Mouse (Mus musculus) adipocyte (in vitro differentiated cells): ENCODE measurements around the gene Stx17.

Experiments
- DNase-seq: peaks from one replicate; pipeline ENCODE4 v3.0.0-alpha.2; 2016; ENCODE audit warnings: low spot score

Stx17 gene

DNA sequence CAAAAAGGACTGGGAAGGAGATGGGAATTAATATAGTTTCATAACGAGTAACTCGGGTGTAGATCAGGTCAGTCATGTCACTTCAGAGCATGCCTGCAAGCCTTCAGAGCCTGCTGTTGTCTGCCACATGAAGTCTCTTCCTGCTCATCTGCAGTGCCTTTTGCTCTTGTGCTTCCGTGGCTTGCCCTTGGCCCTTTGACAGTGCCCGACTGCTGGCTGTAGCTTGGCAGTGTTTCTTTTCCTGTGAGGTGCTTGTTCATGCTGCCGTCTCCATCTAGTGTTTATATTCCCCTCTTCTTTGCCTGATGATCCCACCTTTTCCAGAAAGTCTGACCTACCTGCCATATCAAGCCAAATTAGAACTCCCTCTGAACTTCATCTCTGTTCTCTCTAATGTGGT is 39.1 kb downstream of the Stx17 start:
- no peak for DNase-seq

GRCm38 (mm10) chr4:48175666-48176065 is 51.0 kb downstream of the Stx17 start:
- no peak for DNase-seq

GRCm38 (mm10) chr4:48180922-48181321 is 56.2 kb downstream of the Stx17 start:
- DNase-seq: no peak

- no peak for DNase-seq
Measured at GRCm38 (mm10) chr4:48181366-48181765, 56.7 kb downstream of the Stx17 start.

GRCm38 (mm10) chr4:48182115-48182806 is 57.5 kb downstream of the Stx17 start:
- no peak for DNase-seq

DNA sequence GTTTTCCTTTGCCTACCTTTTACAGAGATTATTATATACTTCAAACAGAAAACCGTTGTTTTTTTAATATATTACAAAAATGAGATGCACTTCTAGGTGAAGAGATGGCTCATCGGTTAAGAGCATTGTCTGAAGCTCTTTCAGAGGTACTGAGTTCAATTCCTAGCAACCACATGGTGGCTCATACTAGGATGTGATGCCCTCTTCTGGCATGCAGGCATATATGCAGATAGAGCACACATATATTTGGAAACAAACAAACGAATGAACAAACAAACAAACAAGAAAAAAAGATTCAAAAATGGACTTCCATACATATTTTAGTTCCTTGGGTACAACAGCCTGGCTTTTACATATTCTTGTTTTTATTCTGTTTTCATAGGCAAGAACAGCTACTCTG is 73.2 kb downstream of the Stx17 start:
- DNase-seq: no peak

DNA sequence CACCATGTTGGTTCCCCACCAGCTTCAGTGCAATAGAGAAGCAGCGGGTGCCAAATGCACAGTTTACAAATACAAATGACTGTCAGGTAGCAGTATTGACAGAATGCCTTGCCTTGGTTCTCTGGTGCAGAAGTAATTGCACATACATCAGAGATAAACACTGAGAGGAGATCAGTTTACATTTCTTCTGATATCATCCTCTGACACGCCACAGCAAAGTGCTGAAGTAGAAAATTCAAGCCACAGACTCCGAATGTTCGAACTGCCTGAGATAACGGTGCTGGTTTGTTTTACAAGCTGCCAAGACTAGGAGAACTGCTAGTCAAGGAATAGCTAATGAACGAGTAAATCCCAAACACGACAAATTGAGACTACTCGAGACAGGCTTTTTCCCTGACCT is 73.7 kb downstream of the Stx17 start:
- DNase-seq: no peak

- DNase-seq: no peak
Measured at GRCm38 (mm10) chr4:48203564-48203963, 78.8 kb downstream of the Stx17 start.

- DNase-seq: peak; percentile 76
Measured at GRCm38 (mm10) chr4:48225173-48225572, 100.5 kb downstream of the Stx17 start.

- peak; percentile 15 for DNase-seq
Measured at GRCm38 (mm10) chr4:48225604-48226003, 100.9 kb downstream of the Stx17 start.

- DNase-seq: no peak
Measured at GRCm38 (mm10) chr4:48226800-48227199, 102.1 kb downstream of the Stx17 start.
